Mouse (Mus musculus) hindbrain, embryonic 11.5 days (tissue): ENCODE measurements at regions not wholly inside any gene's neighbourhood (a gene's known extent, or its start where the extent isn't known, plus 50 kb on each side); places are given as distances from the start of the nearest gene placed in this dataset.

ENCODE experiments used
- ATAC-seq: fragments of 200-750 bp; cut with Nextera tagmentation; 2 replicates; pipeline ENCODE4 v1.8.0; 2017; ENCODE audit warnings: mild to moderate bottlenecking, moderate TSS enrichment, moderate library complexity; ENCODE audit not compliant: low FRiP score
- DNase-seq: peaks from one replicate; pipeline ENCODE4 v3.0.0-alpha.2; 2015; ENCODE audit warnings: low spot score
- H3K27ac ChIP-seq: fragments of 300-500 bp; sonication (generic); 2 replicates; pipeline ENCODE4 v1.5.1; 2014; ENCODE audit warnings: mild to moderate bottlenecking, low read depth, low read length
- H3K27me3 ChIP-seq: fragments of 300-500 bp; sonication (generic); 2 replicates; pipeline ENCODE4 v1.6.1; 2014; ENCODE audit warnings: mild to moderate bottlenecking, low read length, moderate library complexity, mixed read lengths; ENCODE audit not compliant: control insufficient read depth, insufficient read depth
- H3K36me3 ChIP-seq: fragments of 300-500 bp; sonication (generic); 2 replicates; pipeline ENCODE4 v1.6.1; 2014; ENCODE audit warnings: mild to moderate bottlenecking, low read length, moderate library complexity, mixed read lengths; ENCODE audit not compliant: control insufficient read depth, insufficient read depth
- H3K4me1 ChIP-seq: fragments of 300-500 bp; sonication (generic); replicated peaks from 2 replicates; pipeline ENCODE4 v1.6.1; 2014; ENCODE audit warnings: low read length, mixed read lengths; ENCODE audit not compliant: control insufficient read depth, insufficient read depth
- H3K4me2 ChIP-seq: fragments of 300-500 bp; sonication (generic); replicated peaks from 2 replicates; pipeline ENCODE4 v1.6.1; 2014; ENCODE audit warnings: mild to moderate bottlenecking, low read depth, low read length
- H3K4me3 ChIP-seq: fragments of 300-500 bp; sonication (generic); 2 replicates; pipeline ENCODE4 v1.5.1; 2014; ENCODE audit warnings: low read depth, low read length
- H3K9ac ChIP-seq: fragments of 300-500 bp; sonication (generic); 2 replicates; pipeline ENCODE4 v1.6.1; 2014; ENCODE audit warnings: low read depth, low read length
- H3K9me3 ChIP-seq: fragments of 300-500 bp; sonication (generic); 2 replicates; pipeline ENCODE4 v1.6.1; 2016; ENCODE audit warnings: low read length; ENCODE audit not compliant: control insufficient read depth
- WGBS: fragments of 180-500 bp; shearing (Covaris S2); extraction: QIAGEN DNeasy Blood & Tissue Kit; methylation state at CpG from one replicate; pipeline ENCODE4 v1.1.7; 2014; 5-methylcytosine and 5-hydroxymethylcytosine counted together

DNA sequence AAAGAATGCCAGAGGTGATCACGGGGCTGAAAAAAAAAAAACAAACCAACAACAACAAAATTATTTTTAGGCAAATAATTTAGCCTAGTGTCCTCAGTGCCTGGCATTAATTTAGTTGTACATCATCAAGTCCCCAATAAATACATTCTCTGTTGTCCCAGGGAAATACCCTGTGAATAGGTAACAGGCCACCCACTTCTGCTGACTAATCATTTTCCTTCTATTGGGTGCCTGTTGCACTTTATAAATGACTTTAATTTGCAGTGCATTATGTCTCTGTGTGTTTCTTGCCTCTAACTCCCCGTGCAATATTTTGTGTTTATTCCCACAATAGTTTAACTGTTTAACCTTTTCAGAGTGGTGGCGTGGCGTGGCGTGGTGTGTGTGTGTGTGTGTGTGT, 168.9 kb downstream of the Cbln1 start:
- no peak for DNase-seq
- no peak for ATAC-seq
- H3K4me2 ChIP-seq, result no peak overlapping the region
- H3K27ac ChIP-seq, result no peak overlapping the region
- no peaks in the 10 kb centered on the region for H3K9me3 ChIP-seq
- no peak overlapping the region for H3K4me3 ChIP-seq
- H3K27me3 ChIP-seq, result no peaks in the 10 kb centered on the region
- no peaks in the 10 kb centered on the region for H3K36me3 ChIP-seq
- no peaks in the 10 kb centered on the region for H3K4me1 ChIP-seq
- no peak overlapping the region for H3K9ac ChIP-seq
- 85% methylated on average over 5 of the region's 5 CpGs for WGBS

GRCm38 (mm10) chr8:87297761-87298160, 174.6 kb downstream of the Cbln1 start:
- Histone ChIP-seq H3K4me2 (no peak overlapping the region), H3K36me3 (no peaks in the 10 kb centered on the region), H3K27ac (no peak overlapping the region), H3K27me3 (no peaks in the 10 kb centered on the region), H3K9ac (no peak overlapping the region), H3K4me3 (no peak overlapping the region), H3K4me1 (no peaks in the 10 kb centered on the region), H3K9me3 (no peaks in the 10 kb centered on the region)
- DNase-seq (no peak), ATAC-seq (no peak)
- WGBS, result 89% methylated on average over 6 of the region's 6 CpGs

DNA sequence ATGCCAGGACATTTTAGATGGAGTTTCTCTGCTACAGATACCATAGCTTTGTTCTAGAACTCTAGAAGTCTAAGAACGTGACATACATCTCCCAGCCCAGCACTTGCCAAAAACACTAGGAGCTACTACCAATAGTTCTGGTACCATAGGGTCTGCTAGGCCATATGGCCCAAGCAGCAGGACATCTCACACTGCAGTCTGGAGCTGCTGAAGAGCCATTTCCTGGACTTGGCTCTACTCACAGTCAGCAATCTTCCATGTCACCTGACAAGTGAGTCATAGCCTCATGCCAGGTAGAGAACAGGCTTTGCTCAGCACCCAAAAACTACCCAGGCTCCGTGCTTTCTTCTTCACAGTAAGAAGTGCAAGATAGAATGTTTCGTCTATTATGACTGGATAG, 175.1 kb downstream of the Cbln1 start:
- Histone ChIP-seq H3K36me3 (no peaks in the 10 kb centered on the region), H3K27ac (no peak overlapping the region), H3K27me3 (no peaks in the 10 kb centered on the region), H3K9me3 (no peaks in the 10 kb centered on the region), H3K4me2 (no peak overlapping the region), H3K9ac (no peak overlapping the region), H3K4me3 (no peak overlapping the region), H3K4me1 (no peaks in the 10 kb centered on the region)
- WGBS, result 88% methylated on average over 3 of the region's 3 CpGs
- no peak for ATAC-seq
- no peak for DNase-seq

- H3K4me2 ChIP-seq, result no peak overlapping the region
- H3K36me3 ChIP-seq, result no peaks in the 10 kb centered on the region
- WGBS, result 80% methylated on average over 8 of the region's 8 CpGs
- DNase-seq (no peak), ATAC-seq (no peak)
- H3K9me3 ChIP-seq, result no peaks in the 10 kb centered on the region
- no peak overlapping the region for H3K4me3 ChIP-seq
- H3K9ac ChIP-seq, result no peak overlapping the region
- no peaks in the 10 kb centered on the region for H3K4me1 ChIP-seq
- H3K27ac ChIP-seq, result no peak overlapping the region
- no peaks in the 10 kb centered on the region for H3K27me3 ChIP-seq
Measured at GRCm38 (mm10) chr8:87286059-87286458, 186.3 kb downstream of the Cbln1 start.

DNA sequence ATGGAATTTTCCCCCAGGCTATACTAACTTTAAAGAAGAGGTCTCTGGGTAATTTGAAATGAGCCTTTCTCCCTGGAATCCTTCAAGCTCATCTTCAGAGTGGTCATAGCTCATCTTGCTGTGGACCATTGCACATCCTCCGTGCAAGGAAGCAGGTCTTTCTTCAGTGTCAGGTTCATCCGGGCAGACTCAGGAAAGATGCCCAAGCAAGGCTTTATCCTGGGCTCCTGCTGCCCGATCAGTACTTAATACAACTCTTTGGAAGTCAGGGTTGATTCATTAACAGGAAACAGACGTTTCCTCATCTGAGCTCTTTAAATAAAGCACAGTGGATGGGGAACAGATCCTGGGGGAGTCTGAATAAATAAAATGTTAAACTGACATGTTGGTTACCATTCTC, 188.1 kb downstream of the Cbln1 start:
- 80% methylated on average over 4 of the region's 4 CpGs for WGBS
- no peak overlapping the region for H3K27ac ChIP-seq
- no peaks in the 10 kb centered on the region for H3K36me3 ChIP-seq
- no peak for ATAC-seq
- H3K4me1 ChIP-seq, result no peaks in the 10 kb centered on the region
- H3K4me3 ChIP-seq, result no peak overlapping the region
- DNase-seq, result no peak
- no peak overlapping the region for H3K9ac ChIP-seq
- no peak overlapping the region for H3K4me2 ChIP-seq
- no peaks in the 10 kb centered on the region for H3K27me3 ChIP-seq
- no peaks in the 10 kb centered on the region for H3K9me3 ChIP-seq

DNA sequence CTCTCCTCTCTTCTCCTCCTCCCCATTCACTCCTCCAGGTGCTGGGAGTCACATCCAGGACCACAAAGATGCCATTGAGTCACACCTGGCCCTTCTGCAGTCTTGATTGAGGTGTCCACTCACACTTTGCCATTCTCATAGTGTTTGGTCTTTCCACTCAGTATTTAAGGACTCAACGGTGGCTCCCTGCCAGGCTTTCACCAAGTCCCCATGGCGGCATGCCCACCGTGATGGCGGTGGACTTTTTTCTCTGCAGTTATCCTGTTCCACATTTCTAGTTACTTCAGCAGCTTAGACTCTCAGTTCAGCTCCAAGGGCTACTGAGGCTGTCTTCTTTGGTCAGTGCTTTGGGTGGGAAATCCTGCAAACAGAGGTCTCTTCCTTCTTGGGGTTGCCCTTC, 189.9 kb downstream of the Cbln1 start:
- WGBS, result 98% methylated on average over 4 of the region's 4 CpGs
- DNase-seq, result no peak
- Histone ChIP-seq H3K36me3 (no peaks in the 10 kb centered on the region), H3K4me3 (no peak overlapping the region), H3K4me2 (no peak overlapping the region), H3K4me1 (no peaks in the 10 kb centered on the region), H3K9ac (no peak overlapping the region), H3K27me3 (no peaks in the 10 kb centered on the region), H3K27ac (no peak overlapping the region), H3K9me3 (no peaks in the 10 kb centered on the region)
- ATAC-seq, result no peak

- Histone ChIP-seq H3K4me1 (no peaks in the 10 kb centered on the region), H3K9ac (no peak overlapping the region), H3K4me2 (no peak overlapping the region), H3K27me3 (no peaks in the 10 kb centered on the region), H3K36me3 (no peaks in the 10 kb centered on the region), H3K9me3 (no peaks in the 10 kb centered on the region), H3K27ac (no peak overlapping the region), H3K4me3 (no peak overlapping the region)
- ATAC-seq, result no peak
- no peak for DNase-seq
- WGBS, result 79% methylated on average over 6 of the region's 6 CpGs
Measured at GRCm38 (mm10) chr8:87273328-87273727, 199.1 kb downstream of the Cbln1 start.

GRCm38 (mm10) chr8:87270525-87271187, 201.8 kb downstream of the Cbln1 start:
- Histone ChIP-seq H3K9me3 (no peaks in the 10 kb centered on the region), H3K36me3 (no peaks in the 10 kb centered on the region), H3K4me1 (no peaks in the 10 kb centered on the region), H3K4me2 (no peak overlapping the region), H3K27ac (no peak overlapping the region), H3K4me3 (no peak overlapping the region), H3K9ac (no peak overlapping the region), H3K27me3 (no peaks in the 10 kb centered on the region)
- 79% methylated on average over 3 of the region's 3 CpGs for WGBS
- no peak for DNase-seq
- ATAC-seq, result no peak

DNA sequence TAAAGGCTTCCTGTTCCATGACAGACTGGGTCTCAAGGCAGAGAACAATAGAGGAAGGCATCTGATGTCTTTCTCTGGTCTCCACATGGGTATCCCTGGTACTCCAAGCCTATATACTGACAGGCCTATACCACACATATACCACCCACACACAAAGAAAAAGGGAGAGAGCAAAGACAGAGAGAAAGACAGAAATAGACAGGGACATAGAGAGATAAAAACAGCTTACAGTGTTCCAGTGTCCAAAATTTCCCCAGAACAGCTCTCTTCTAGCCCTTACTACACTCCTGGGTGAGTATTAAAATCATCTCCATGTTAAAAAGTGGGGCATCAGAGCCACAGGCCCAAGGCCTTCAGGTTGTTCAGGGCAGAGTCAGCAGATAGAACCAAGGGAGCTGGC, 204.2 kb downstream of the Cbln1 start:
- no peak for ATAC-seq
- no peak for DNase-seq
- H3K36me3 ChIP-seq, result no peaks in the 10 kb centered on the region

More for the DNA sequence above, 204.2 kb downstream of the Cbln1 start:
- no peaks in the 10 kb centered on the region for H3K9me3 ChIP-seq
- no peak overlapping the region for H3K27ac ChIP-seq
- H3K4me1 ChIP-seq, result no peaks in the 10 kb centered on the region
- no peak overlapping the region for H3K9ac ChIP-seq
- H3K4me3 ChIP-seq, result no peak overlapping the region
- no peaks in the 10 kb centered on the region for H3K27me3 ChIP-seq
- H3K4me2 ChIP-seq, result no peak overlapping the region
